Mouse (Mus musculus) urinary bladder, postnatal 14 days (tissue): ENCODE measurements around the gene Rps29.

Experiments
- DNase-seq: peaks from one replicate; pipeline ENCODE4 v3.0.0; 2021; ENCODE audit warnings: low spot score

The Rps29 gene

DNA sequence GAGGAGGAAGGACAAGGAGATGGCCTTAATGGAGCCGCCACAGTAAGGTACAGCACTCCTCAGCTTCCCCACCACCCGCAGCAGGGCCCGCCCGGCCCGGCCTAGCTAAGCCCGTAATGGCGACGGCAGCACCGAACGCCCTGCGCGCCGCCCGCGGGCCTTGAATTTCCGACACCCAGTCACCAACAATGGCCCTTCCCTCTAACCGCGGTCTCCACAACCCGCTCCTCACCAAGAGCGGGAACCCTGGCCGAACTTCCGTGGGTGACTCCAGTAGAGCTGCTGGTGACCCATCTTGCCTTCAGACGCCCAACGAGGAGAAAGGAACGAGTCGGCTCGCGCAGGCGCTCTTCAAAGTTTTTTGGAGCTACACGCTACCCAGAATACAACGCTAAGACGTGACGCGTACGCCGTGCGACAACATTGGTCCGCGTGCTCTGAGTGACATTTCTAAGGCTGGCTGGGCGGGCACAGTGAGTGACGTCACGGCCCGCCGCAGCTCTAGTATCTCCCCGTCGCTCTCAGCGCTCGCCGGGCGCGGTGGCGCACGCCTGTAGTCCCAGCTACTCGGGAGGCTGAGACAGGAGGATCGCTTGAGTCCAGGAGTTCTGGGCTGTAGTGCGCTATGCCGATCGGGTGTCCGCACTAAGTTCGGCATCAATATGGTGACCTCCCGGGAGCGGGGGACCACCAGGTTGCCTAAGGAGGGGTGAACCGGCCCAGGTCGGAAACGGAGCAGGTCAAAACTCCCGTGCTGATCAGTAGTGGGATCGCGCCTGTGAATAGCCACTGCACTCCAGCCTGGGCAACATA is at the start of gene Rps29:
Gene Rps29 (minus strand): TSS at position 422 of the 813 bp plus-strand sequence.
- DNase-seq = peak; percentile 96

- DNase-seq = no peak
Observed at GRCm38 (mm10) chr12:69208520-69208919, 49.5 kb upstream of the Rps29 start.

GRCm38 (mm10) chr12:69207926-69208325 is 48.9 kb upstream of the Rps29 start:
- no peak for DNase-seq

GRCm38 (mm10) chr12:69207396-69207795 is 48.4 kb upstream of the Rps29 start:
- DNase-seq = no peak

DNA sequence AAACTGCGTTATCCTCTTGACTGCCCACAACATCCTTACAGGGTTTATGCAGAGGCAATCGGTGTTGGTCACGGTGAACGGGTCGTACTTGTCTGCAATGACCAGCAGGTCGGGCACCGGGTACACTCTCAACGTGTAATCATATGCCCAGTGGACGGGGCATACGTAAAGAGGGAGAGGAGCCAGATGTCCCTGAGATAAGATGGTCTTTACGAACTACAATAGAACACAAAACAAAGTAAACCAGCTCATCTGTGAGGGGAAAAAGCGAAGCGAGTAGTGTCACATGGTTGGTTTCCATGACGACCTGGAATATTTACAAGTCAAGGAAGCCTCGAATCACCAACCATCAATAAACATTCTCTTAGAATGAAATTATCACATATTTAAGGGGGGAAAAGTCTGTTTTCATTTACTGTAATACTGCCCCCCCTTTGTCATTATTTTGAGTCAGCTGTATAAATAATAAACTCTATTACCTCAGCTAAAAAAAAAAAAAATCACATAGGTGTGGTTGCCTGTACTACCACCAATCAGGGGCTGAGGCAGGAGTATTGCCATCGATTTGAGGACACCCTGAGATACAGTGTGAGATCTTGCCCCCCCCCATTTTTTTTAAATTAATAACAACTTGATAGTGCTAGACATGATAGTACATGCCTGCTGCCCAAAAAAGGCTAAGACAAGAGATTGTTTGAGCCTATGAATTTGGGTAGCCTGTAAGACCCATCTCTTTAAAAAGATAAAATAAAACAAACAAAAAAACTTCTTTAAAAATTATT is 45.3 kb upstream of the Rps29 start, which contains the start of gene Gm49384:
Gene Gm49384 (minus strand): TSS at position 216 of the 782 bp plus-strand sequence.
- no peak for DNase-seq

GRCm38 (mm10) chr12:69198985-69199384 is 40.0 kb upstream of the Rps29 start:
- DNase-seq = no peak

- DNase-seq = peak; percentile 72
Observed at GRCm38 (mm10) chr12:69198164-69198535, 39.2 kb upstream of the Rps29 start, which contains the start of gene Dnaaf2. Gene Dnaaf2 (minus strand): TSS chr12:69198429.

DNA sequence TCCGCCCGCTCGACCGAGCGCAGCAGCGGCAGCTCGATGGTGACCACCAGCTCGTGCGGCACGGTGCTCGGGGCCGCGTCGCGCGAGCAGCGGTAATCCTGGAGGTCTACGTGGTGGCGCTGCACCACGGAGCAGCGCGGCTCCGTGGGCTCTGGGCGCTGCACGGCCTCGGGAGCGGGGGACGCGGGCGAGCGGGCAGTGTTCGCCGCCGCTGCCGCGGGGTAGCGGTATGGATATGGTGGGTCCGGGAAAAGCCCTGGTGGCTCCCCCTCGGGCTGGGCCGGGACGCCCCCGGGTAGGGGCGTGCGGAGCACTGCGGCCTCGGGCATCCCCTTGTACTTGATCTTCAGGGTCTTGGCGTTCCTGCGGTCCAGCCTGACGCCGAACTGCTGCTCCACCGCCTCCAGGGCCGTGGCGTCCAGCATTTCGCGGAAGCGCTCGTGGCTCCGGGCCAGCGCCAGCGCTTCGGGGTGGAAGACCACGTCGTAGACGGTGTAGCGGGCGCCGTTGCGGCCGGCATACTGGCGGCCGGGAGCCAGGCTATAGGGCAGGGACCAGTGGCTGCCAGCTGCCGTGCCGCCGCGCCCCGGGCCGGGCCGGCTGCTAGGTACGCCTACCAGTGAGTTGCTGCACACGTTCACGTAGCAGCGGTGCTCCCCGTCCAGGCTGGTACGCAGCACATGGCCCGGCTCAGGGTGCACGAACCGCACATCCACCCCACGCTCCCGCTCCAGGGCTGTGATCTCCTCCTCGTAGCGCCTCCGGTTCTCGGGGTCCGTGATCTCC is 38.6 kb upstream of the Rps29 start:
- peak; percentile 63 for DNase-seq

DNA sequence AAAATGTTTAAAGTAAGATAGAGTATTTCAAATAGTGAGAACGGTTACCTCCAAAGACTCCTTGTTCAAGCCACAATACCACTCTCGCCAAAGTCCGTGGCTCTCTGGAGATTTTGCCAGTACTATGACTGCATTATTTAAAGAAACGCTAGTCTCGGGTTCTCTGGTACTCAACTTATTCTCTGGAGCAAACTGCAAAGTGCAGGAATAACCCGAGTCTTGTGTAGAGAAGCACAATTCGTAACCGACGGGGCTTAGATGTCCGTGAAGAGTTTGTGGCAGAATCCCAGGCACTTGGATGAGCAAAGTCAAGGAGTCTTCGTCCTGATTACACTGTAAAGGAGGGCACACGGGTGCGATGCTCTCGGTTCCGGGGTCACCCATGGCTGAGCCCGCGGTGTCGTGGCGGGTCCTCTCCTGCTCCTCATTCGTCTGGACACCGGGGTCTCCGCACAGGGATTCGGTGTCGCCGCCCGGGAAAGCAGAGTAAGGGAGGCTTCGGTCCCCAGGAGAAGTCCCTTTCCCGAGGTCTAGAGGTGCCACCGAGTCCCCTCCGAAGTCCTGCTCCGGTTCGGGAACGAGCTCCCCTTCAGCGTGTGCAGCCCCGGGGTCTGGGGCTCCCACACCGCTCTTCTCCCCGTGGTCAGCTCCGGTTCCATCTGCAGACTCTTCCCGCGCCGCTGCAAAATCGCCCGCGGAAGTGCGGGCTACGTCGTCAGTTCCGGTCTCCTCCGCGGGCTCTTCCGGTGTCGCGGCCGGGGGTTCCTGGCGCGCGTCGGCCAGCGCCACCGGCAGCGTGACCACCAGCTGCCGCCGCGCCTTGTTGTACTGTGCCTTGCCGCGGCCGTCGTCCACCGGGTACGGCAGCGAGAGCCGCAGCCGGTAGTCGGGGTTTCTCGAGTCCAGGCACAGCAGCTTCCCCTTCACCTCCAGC is 37.7 kb upstream of the Rps29 start, which contains the start of gene Gm49383:
Gene Gm49383 (minus strand): TSS at position 661 of the 934 bp plus-strand sequence.
- peak; percentile 67 for DNase-seq

DNA sequence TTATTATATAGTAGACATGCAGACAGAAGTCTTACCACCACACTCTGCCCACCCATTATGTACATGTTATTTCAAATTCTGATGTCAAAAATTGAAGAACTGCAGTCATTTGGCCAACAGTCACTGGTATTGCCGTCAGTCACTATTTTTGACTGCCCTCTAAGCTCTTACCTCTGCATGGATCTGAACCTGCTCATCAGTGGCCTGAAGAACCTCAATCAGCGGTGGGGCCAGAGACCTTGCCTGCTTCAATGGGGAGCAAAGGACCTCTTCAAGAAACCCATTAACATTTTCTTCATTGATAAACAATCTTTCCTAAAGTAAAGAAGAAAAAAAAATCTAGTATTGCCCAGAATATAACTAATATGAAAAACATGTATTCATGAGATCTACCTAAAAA is 33.7 kb upstream of the Rps29 start:
- DNase-seq = no peak

- DNase-seq = no peak
Observed at GRCm38 (mm10) chr12:69191396-69191795, 32.4 kb upstream of the Rps29 start.

- DNase-seq = no peak
Observed at GRCm38 (mm10) chr12:69190522-69190921, 31.5 kb upstream of the Rps29 start.

DNA sequence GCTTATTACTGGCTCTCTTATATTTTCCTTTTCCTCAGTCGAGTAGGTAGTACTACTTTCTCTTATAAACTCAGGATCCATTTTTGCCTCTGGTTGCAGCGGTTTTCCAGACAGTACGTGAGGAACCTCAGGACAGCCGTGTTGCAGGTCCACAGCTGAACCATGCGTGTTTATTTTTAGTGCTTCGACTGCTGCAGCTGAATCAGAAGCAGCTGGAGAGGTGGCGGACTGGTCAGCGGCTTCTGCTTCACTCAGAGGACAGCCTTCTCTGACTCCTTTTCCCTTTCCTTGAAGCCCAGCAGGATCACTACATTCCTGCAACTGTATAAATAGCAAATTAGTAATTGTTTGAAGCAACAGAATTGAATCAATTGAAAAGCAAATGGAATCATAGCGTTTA is 31.1 kb upstream of the Rps29 start:
- DNase-seq = no peak

DNA sequence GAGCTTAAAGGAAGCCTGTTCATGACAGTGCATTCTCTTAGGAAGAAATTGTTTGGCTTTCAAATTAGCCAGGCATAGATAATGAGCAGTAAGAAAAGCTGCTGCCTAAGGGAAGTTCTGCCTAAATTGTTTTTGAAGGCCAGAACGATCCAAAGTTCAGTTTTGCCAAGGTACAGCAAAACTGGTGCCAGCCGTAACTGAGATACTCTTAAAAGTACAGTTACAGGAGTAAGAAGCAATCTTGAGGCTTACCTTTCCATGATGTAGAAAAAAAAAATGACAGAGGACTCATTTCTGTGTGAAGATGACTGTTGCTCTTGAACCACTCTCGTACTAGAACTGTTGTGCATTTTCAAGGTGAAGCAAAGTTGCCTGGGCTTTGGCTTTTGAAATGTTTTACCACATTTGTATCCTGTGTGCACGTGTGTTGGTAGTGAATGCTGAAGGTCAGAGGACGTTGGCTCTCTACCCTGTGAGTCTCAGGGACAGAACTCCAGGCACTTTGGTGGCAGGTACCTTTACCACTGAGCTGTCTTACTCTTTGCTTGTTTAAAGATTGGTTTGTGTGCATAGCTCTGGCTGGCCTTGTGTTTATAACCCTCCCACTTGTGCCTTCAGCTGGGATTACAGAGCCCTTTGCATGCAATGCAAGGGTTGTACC is 28.0 kb upstream of the Rps29 start:
- no peak for DNase-seq

DNA sequence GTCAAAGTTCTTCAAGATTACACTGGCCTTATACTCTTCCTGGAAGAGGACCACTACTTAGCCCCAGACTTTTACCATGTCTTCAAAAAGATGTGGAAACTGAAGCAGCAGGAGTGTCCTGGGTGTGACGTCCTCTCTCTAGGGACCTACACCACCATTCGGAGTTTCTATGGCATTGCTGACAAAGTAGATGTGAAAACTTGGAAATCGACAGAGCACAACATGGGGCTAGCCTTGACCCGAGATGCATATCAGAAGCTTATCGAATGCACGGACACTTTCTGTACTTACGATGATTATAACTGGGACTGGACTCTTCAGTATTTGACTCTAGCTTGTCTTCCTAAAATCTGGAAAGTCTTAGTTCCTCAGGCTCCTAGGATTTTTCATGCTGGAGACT is 26.4 kb upstream of the Rps29 start:
- DNase-seq = no peak

DNA sequence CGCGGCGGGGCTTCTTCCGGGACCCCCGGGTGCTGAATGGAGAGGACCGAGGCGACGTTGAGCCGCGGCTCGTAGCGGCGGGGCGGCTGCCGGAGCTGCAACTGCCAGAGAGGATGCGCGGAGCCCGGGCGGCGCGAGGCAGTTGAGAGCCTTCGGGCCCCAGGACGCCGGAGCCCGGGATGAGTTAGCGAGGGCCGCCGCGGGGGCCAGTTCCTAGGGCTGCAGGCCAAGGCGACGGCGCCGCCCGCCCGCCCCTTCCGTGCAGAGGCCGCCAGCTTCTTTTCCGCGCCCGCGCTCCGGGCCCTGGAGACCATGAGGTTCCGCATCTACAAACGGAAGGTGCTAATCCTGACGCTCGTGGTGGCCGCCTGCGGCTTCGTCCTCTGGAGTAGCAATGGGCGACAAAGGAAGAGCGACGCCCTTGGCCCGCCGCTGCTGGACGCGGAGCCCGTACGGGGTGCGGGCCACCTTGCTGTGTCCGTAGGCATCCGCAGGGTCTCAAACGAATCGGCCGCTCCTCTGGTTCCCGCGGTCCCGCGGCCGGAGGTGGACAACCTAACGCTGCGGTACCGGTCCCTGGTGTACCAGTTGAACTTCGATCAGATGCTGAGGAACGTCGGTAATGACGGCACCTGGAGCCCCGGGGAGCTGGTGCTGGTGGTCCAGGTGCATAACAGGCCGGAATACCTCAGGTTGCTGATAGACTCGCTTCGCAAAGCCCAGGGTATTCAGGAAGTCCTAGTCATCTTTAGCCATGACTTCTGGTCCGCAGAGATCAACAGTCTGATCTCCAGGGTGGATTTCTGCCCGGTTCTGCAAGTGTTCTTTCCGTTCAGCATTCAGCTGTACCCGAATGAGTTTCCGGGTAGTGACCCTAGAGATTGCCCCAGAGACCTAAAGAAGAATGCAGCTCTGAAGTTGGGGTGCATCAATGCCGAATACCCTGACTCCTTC is 25.6 kb upstream of the Rps29 start:
- peak; percentile 56 for DNase-seq

DNA sequence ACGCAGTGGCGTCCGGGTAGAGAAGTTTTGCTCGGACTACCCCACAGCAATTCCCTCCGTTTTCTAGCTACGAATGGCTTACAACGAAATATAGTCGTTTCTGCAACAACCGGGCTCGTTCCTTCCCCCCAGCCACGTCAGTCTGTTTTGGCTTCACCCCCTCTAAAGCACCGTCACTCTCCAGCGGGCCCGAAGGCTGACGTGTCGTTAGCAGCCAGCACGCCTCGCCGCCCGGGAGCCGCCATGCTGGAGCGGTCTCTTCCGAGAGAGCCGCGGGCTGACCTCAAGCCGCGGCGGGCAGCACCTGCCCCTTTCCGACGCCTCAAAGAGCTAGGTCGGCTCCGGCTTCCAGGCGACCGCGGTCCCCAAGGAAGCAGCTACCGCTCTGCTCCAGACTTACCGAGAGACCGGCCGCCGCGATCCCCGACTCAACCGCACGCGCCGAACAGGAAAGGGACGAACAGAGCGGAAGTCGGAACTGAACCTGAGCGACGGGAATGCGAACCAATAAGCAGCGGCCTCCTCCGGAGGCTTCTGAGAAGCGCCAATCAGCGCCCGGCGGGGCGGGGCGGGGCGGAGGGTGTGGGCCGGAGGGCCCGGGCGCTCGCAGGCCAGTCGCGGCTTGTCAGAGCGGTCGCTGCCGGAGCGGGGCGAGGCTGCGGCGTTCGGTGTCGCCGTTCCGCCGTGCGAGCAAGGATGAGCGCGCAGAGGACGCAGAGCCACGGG is 24.8 kb upstream of the Rps29 start, which contains the start of the genes Rpl36al and Mgat2:
Gene Rpl36al (minus strand): TSS at position 501 of the 726 bp plus-strand sequence.
Gene Mgat2 (plus strand): TSS at position 575 of the 726 bp plus-strand sequence.
- peak; percentile 100 for DNase-seq

DNA sequence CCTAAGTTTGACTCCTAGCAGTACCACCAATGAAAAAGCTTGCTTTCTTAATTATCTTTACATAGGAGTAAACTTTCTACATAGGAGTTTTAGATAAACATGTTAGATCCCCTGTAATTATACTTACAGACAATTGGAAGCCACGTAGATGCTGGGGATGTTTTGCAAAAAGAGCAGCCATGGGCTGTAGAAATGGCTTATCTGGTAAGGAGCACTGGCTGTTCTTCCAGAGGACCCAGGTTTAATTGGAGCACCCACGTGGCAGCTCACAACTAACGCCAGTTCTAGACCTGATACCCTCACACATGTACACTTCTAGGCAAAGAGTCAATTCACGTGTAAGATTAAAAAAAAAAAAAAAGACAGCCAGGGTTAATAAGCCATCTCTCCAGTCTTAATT is 22.8 kb upstream of the Rps29 start:
- no peak for DNase-seq
